Mouse (Mus musculus): ENCODE results near the gene Eci2.
"Not testable (repeated sequence)": the region's sequence is repeated elsewhere in the genome, so short reads cannot be mapped to it uniquely, and the experiment has no call there.

Gene Eci2

DNA sequence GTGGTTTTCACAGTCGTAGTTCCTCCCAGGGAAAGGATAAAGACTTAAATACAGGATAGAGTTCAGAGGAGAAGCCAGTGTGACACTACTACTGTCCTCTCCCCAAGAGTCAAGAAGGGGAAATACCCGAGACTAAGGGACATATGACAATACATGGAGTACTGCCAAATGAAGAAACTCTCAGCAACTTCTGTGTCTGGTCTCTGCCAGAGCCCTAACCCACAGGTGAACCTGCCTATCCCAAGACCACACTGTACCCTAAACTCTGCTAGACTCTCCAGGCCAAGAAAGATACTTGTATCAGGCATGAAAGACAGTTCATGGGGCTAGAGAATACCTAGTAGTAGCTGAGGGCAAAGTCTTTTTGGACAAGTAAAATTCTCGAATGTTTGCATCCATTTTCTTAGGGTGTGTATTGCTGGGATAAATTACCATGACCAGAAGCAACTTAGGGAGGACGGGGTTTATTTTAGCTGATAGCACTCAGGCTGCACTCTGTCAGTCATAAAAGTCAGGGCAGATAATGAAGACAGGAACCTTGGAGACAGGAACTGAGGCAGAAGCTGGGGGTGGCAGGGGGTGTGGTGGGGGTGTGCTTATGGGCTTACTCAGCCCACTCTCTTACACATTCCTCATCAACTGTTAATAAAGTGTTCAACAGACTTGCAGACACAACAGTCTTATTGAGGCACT is 35.2 kb downstream of the Eci2 start:
- no peak for DNase-seq

DNA sequence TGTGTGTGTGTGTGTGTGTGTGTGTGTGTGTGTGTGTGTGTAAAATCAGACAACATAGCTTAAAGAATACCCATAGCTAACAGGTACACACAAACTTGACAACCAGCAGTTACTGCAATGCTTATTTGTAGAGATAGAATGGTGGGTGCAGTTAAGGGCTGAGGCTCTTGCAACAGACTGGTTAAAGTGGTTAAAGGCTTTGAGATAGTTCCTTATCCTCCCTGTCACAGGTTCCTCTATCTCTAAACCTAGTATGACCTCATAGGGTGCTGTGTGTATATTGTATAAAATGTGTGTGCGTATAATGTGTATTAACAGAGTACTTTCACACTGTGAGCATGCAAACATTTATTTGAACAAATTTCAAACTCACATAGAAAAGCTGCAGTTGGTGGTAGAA is 43.4 kb downstream of the Eci2 start:
- DNase-seq: not testable (repeated sequence)

DNA sequence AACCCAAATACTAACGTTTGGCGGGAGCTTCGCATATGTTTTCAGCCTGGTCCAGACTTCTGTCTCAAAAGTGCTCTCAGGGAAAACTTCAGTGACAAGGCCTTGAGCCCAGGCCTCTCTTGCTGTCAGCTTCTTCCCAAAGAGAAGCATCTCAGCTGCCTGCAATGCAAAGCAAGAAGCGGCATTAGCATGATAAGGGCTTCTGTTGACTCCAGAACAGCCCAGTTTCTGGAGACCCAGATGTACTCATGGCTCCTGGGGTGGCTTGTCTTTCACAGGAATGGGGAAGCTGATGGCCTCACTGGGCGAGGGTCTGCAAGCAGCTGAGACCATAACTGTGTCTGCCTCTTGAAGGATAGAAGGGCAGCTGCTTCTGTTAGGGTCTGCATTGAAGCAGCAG is 48.3 kb downstream of the Eci2 start:
- not testable (repeated sequence) for DNase-seq

DNA sequence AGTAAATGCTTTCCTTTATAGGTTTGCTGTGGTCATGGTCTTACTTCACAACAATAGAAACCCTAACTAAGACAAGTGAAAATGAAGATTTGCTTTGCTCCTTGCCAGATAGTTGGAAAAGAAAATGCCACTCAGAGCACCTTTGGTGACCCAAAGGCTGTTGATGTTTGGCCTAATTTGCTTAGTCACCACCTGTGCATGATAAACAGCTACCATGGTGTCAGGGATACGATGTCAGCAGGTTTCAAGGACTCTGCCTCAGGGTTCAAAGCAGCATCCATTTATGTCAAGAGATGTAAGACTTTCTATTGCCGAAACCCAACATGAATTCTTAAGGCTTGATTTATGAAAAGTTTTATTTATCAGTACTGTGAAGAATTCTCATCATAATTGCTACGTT is 49.5 kb downstream of the Eci2 start:
- DNase-seq: no peak

DNA sequence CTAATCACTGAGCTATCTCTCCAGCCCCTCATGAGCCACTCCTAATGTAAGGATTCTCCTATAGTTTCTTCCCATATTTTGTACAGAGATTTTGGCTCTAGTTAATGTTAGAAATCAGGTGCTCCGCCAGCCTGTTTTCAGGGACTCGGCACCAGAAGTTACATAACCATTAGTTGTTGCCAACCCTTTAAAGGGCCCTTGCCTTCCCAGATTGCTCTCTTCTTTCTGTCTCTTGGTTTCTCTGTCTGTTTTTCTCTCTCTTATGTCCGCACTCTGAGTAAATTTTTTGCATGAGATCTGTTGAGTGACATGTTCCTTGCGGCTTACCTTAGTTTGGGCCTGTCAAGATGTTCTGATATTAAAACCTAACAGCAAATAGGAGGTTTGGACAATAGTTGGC is 50.8 kb downstream of the Eci2 start:
- no peak for DNase-seq

DNA sequence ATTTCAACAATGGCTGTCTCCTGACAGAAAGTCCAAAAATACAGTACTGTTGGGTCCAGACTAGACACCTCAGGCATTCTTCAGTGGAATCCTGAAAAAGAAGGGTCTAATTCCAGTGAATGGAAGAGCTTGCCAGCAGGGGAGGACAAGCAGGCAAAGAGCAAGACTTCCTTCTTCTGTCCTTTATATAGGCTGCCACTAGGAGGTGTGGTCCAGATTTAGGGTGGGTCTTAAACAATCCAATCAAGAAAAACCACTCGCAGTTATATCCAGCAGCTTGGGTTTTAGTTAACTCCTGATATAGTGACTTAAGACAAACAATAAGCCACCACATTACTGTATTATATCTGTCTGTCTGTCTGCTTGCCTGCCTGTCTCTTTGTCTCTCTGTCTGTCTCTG is 53.1 kb downstream of the Eci2 start:
- no peak for DNase-seq

DNA sequence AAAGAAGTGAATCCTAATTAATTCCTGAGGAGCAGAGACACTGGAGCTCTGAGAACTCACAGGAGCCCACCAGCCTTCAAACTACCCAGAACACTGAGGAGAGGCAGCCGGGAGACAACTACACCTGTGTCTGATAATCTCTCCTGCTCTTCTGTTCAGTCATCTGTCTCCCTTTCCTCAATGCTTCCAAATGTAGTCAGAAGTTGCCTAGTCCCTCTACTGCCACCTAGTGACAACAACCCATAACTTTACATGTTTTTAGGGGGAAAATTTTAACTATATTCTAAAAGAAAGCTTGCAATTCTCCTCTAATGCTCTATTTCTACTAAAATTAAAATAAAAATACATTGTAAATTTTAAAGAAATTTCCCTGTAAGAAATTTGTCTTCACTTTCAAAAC is 53.7 kb downstream of the Eci2 start:
- no peak for DNase-seq

DNA sequence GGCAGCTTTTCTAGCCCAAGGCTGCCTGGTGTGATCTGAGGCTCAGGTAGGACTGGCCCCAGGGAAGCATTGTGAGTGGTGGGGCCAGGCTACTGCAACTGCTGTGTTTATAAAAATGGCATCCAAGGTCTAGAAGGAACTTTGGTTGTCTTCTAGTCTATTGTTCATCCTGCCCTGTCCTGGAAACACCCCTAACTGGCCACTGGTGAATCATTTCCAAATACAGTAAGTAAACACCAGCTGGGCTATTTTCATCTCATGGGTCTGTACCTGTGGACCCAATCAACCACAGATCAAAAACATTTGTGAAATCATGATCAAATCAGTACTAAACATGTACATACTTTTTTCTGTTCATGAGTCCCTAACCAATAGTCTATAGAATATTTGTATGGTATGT is 54.4 kb downstream of the Eci2 start:
- DNase-seq: not testable (repeated sequence)

DNA sequence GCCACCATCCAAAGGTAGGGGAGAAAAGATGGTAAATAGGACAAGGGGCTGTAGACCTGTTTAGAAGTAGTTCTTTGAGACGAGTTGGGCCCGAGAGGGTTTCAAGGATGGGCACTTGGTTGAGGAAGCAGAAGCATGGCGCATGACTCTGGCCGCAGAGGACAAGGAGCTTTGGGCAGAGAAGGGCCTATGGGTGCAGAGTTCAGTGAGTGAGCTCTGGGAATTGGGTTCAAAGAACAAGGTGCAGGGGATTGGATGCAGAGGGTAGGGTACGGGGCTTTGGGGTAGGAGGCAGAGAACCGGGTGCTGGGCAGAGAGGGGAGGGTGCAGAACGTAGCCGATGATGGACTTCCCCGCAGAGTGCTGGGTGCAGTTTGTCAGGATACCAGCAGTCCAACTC is 61.2 kb downstream of the Eci2 start:
- not testable (repeated sequence) for DNase-seq

DNA sequence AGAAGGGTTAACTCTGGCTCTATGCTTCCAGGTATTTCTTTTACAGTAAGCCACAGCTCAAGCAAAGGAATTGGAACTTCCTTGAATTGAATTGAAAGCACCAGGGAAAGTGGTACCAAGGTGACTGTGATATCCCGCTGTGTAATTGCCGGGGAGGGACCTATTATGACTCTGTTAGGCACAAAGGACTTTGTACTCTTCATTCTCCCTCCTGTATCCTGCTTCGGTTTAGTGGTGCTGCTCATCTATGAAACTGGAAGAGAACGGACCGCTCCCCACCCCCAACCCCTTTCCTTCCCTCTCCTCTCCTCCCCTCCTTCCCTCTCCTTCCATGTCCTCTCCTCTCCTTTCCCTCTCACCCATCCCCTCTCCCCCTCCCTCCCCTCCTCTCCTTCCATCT is 62.0 kb downstream of the Eci2 start:
- DNase-seq: no peak

DNA sequence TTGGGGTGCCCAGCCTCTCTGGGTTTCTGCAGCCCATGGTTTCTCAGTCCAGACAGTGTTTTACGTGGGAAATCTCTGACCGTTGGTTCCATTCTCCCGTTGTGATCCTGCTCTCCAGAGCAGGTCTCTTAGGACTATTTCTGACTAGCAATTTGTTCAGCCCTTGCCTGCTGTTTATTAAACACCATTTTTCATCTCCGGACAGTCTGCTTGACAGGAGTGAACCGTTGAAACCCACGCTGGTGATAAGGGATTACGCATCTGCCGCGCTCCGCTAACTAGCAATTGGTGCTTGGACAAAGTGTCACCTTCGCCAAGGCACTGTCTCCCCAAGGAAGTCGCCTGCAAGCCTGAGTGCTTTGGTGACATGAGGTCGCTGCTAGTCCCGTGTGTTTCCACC is 62.5 kb downstream of the Eci2 start:
- DNase-seq: no peak

DNA sequence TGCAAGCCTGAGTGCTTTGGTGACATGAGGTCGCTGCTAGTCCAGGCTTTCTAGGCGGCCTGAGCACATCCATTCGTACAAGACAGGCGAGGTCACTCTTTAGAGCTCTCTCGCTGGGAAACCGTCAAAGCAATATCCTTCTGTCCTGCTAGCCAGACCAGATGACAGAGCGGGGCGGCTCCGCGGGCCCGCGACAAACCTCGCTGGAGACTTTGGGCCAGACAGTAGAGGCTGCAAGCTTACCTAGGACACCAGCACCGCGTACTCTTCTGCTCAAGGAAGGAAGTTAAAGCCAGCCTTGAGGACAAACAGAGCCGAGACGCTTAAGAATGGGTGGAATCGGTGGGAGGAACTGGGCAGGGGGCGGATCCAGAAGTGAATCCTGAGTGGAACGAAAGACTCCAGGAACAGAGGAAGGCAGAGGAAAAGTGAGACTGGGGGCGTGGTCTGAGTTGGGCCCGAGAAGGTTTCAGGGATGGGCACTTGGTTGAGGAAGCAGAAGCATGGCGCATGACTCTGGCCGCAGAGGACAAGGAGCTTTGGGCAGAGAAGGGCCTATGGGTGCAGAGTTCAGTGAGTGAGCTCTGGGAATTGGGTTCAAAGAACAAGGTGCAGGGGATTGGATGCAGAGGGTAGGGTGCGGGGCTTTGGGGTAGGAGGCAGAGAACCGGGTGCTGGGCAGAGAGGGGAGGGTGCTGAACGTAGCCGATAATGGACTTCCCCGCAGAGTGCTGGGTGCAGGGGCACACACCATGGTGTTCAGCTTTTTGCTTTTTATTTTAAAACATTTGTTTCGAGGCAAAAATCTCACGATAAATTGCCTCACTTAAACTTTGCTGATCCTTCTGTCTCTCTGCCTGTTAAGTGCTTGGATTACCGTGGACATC is 63.1 kb downstream of the Eci2 start, which contains the start of gene Eci3:
TSS of gene Eci3 (minus strand) at position 300 of the 887 bp plus-strand sequence.
- no peak for DNase-seq

DNA sequence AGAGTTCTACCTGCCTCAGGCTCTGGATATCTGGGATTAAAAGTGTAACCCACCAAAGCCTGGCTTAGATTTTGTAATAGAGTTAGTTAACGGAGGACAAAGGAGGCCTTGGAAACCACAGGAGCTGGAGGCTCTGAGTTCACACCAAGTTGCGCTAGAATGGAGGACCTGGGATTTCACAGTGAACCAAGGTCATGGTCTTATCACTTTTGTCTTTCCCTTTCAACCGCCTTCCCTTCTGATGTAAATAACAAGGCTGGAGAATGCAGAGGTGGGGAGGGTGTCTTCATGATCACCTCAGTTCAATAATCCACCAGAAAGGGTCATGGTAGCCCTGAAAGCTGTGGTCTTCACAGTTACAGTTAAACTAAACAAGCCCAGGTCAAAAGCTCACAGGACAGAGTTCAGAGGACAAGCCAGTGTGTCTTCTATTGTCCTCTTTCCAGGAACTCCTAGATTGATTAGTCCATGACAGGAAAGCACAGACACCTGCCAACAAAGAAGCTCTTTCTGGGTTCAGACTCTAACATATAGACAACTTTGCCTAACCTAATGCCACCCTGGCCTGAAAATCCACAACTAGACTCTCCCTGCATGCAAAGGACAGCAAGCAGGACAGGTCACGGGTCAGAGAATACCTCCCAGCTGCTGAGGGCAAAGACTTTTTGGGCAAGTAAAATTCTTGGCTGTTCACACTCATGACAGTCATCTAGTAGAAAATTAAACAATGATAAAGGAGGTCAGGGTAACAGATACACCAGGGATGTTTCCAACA is 65.7 kb downstream of the Eci2 start:
- DNase-seq: no peak

DNA sequence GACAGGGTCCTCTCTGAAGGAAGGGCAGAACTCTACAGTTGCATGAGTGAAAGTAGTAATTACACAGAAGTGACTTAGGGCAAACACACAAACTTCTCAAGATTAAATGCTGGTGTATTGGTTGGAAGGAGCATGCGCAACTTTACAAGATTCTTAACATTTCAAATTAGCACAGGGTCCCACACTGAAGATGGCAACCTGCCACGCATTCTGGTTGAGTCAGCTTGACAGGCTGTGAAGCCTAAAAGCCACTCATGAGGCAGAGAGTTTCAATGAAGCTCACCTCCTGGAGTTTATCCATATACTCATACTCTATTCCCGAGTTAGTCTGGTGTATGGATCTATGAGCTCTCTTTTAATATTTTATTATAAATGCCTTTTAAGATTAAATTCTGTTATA is 68.7 kb downstream of the Eci2 start:
- DNase-seq: not testable (repeated sequence)

DNA sequence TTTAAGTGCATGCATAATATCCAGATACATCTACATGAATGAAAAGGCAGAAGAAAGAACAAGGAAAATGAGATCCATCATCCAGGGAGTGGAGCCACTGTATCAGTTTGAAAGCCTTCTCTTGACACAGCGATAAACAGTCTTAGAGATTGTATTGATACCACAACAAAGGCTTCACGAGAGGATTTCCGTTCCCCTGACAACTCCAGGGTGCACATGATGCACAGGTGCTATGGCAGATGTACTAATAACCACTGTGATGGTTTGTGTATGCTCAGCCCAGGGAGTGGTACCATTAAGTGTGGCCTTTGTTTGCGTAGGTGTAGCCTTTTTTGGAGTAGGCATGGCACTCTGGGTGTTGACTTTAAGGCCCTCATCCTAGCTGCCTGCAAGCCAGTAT is 70.0 kb downstream of the Eci2 start:
- DNase-seq: no peak

DNA sequence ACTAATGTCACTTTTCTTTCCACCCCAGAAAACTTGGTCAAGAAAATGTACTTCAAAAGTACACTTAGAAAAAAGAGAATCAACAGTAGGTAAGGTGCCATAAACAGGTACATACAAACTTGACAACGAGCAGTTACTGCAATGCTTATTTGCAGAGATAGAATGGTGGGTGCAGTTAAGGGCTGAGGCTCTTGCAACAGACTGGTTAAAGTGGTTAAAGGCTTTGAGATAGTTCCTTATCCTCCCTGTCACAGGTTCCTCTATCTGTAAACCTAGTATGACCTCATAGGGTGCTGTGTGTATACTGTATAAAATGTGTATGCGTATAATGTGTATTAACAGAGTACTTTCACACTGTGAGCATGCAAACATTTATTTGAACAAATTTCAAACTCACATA is 75.5 kb downstream of the Eci2 start:
- not testable (repeated sequence) for DNase-seq

DNA sequence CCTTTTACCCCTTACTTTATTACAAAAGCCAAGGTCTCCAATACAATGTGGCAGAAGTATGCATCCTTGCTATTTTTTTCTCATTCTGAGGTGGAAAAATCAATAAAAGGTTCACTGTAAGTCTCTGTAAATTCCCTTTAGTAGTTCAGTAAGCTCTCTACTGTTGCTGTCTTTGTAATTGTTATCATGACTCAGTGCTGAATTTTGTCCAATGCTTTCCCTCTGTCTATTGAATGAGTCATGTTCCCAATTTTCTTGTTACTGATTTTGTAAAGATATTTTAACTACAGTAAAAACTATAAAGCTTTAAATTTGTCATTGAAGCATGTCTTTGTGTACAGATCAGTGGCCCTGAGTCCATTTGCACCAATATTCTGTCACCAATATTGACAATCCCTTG is 84.5 kb downstream of the Eci2 start:
- no peak for DNase-seq

DNA sequence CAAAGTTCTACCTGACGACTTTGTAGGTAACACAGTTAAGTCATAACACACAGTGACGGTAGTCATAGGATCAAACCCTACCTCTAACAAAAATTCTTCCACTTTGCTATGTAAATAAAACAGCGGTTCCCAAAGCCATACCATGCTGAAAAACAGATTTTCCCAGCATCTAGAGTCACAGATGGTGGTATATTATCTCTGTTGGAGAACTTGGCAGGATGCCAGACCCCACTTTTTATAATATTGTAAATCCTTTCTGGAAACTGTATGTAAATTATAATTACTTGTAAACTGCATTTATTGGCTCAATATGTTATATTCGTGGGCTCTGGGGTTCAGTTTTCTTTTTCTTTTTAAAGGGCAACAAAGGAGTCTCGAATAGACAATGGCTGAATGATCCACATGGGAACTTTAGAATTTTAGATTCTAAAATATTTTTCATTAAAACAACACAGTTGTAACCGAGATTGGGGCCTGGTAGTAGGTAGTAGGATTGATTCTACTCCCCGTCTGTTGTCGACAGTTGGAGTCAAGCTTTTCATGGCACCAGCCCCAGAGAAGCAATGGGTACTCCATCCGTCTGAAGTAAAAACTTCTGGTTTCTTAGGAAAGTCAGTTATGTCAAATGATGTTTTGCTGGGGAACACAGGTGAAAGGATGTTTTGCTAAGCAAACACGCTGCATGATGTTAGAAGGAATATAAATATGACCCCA is 91.8 kb downstream of the Eci2 start:
- no peak for DNase-seq
